Mouse (Mus musculus) heart, embryonic 16.5 days (tissue): Measurements from ENCODE around the gene Svs2. TPM values are rescaled to one million over a fixed set of nuclear protein-coding genes. Genes with fewer than 3 reads are reported as not detected.
"Not testable (repeated sequence)": the region's sequence is repeated elsewhere in the genome, so short reads cannot be mapped to it uniquely, and the experiment has no call there.

Experiments
- ATAC-seq: fragments of 200-750 bp; cut with Nextera tagmentation; replicated peaks from 2 replicates; pipeline ENCODE4 v1.8.0; 2017; ENCODE audit warnings: moderate number of reproducible peaks; ENCODE audit not compliant: insufficient read depth, low FRiP score; ENCODE audit errors: extremely low read depth
- H3K27ac ChIP-seq: fragments of 300-500 bp; sonication (generic); 2 replicates; pipeline ENCODE4 v1.5.1; 2014; ENCODE audit warnings: mild to moderate bottlenecking, low read length, control low read depth, moderate library complexity
- H3K27me3 ChIP-seq: fragments of 300-500 bp; sonication (generic); 2 replicates; pipeline ENCODE4 v1.6.1; 2014; ENCODE audit warnings: low read length, mixed read lengths; ENCODE audit not compliant: control insufficient read depth, insufficient read depth
- H3K36me3 ChIP-seq: fragments of 300-500 bp; sonication (generic); 2 replicates; pipeline ENCODE4 v1.6.1; 2014; ENCODE audit not compliant: control insufficient read depth, insufficient read depth
- H3K4me1 ChIP-seq: fragments of 300-500 bp; sonication (generic); 2 replicates; pipeline ENCODE4 v1.6.1; 2014; ENCODE audit warnings: low read length, mixed read lengths; ENCODE audit not compliant: control insufficient read depth, insufficient read depth
- H3K4me2 ChIP-seq: fragments of 300-500 bp; sonication (generic); 2 replicates; pipeline ENCODE4 v1.6.1; 2014; ENCODE audit warnings: low read depth, mild to moderate bottlenecking, control low read depth, low read length
- H3K4me3 ChIP-seq: fragments of 300-500 bp; sonication (generic); 2 replicates; pipeline ENCODE4 v1.5.1; 2014; ENCODE audit warnings: mild to moderate bottlenecking, control low read depth, low read length
- H3K9ac ChIP-seq: fragments of 300-500 bp; sonication (generic); 2 replicates; pipeline ENCODE4 v1.6.1; 2014; ENCODE audit warnings: low read length, control low read depth
- H3K9me3 ChIP-seq: fragments of 300-500 bp; sonication (generic); replicated peaks from 2 replicates; pipeline ENCODE4 v1.6.1; 2016; ENCODE audit warnings: low read length; ENCODE audit not compliant: control insufficient read depth
- WGBS: fragments of 180-500 bp; shearing (Covaris S2); extraction: QIAGEN DNeasy Blood & Tissue Kit; methylation state at CpG from one replicate; pipeline ENCODE4 v1.1.7; 2014; 5-methylcytosine and 5-hydroxymethylcytosine counted together
- polyA plus RNA-seq: library from polyadenylated mRNA; unstranded; fragments of >200 nt; fragmentation: Nextera tagmentation; extraction: Ambion mirVana; gene quantifications from 2 replicates; pipeline ENCODE4 v1.2.1, GENCODE M21; 2015

Svs2 gene
- polyA plus RNA-seq, result not detected in 2 replicates

GRCm38 (mm10) chr2:164238366-164238765, at the start of gene Svs2:
TSS of gene Svs2 (minus strand) at chr2:164238466.
- Histone ChIP-seq H3K9ac (no peak within 1 kb of the TSS), H3K9me3 (no peaks in the 10 kb centered on the region), H3K4me3 (no peak within 1 kb of the TSS), H3K27me3 (no peaks in the 10 kb centered on the region), H3K36me3 (no peaks in the 10 kb centered on the region), H3K27ac (no peak within 1 kb of the TSS), H3K4me2 (no peak within 1 kb of the TSS), H3K4me1 (peaks cover 12% of the 10 kb centered on the region)
- ATAC-seq, result no peak
- 76% methylated on average over 3 of the region's 3 CpGs for WGBS

DNA sequence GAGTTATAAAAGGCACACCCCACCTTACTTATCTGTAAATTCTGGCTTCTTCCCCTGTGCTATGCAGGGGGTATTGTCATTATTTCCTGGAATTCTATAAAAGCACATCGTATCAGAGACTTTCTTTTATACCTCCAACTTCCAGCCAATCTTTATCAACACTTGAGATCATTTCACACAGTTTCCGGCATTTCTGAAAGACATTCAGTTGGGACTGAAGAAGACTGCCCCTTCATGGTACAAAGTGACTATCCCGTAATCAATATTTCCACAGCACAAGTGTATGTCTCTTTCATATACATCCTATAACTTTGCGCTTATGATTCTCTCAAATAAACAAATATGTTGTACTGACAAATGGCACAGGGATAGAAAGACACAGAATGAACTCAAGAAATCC, 40.1 kb upstream of the Svs2 start, which contains the start of gene Svs4:
Svs4 (minus strand) TSS at position 101 of the 400 bp plus-strand sequence.
- Histone ChIP-seq H3K27ac (no peak within 1 kb of the TSS), H3K36me3 (no peaks in the 10 kb centered on the region), H3K9ac (no peak within 1 kb of the TSS), H3K27me3 (no peaks in the 10 kb centered on the region), H3K4me2 (no peak within 1 kb of the TSS), H3K4me1 (no peaks in the 10 kb centered on the region), H3K9me3 (no peaks in the 10 kb centered on the region), H3K4me3 (no peak within 1 kb of the TSS)
- no peak for ATAC-seq
- 79% methylated on average over 4 of the region's 4 CpGs for WGBS

- not testable (repeated sequence) for H3K4me3 ChIP-seq, H3K27ac ChIP-seq, H3K36me3 ChIP-seq, H3K4me1 ChIP-seq, ATAC-seq, H3K4me2 ChIP-seq, H3K27me3 ChIP-seq, H3K9me3 ChIP-seq, H3K9ac ChIP-seq
- 72% methylated on average over 1 of the region's 1 CpGs for WGBS
Measured at GRCm38 (mm10) chr2:164256540-164256939, 18.3 kb upstream of the Svs2 start, which contains the start of gene Svs3b. TSS of gene Svs3b (minus strand) at chr2:164256640.

- H3K4me3 ChIP-seq, result no peak overlapping the region
- no peak overlapping the region for H3K4me2 ChIP-seq
- no peaks in the 10 kb centered on the region for H3K9me3 ChIP-seq
- H3K4me1 ChIP-seq, result no peaks in the 10 kb centered on the region
- no peaks in the 10 kb centered on the region for H3K27me3 ChIP-seq
- H3K9ac ChIP-seq, result no peak overlapping the region
- no peak overlapping the region for H3K27ac ChIP-seq
- 76% methylated on average over 8 of the region's 8 CpGs for WGBS
- H3K36me3 ChIP-seq, result no peaks in the 10 kb centered on the region
- no peak for ATAC-seq
Measured at GRCm38 (mm10) chr2:164232671-164233070, 5.6 kb downstream of the Svs2 start.

DNA sequence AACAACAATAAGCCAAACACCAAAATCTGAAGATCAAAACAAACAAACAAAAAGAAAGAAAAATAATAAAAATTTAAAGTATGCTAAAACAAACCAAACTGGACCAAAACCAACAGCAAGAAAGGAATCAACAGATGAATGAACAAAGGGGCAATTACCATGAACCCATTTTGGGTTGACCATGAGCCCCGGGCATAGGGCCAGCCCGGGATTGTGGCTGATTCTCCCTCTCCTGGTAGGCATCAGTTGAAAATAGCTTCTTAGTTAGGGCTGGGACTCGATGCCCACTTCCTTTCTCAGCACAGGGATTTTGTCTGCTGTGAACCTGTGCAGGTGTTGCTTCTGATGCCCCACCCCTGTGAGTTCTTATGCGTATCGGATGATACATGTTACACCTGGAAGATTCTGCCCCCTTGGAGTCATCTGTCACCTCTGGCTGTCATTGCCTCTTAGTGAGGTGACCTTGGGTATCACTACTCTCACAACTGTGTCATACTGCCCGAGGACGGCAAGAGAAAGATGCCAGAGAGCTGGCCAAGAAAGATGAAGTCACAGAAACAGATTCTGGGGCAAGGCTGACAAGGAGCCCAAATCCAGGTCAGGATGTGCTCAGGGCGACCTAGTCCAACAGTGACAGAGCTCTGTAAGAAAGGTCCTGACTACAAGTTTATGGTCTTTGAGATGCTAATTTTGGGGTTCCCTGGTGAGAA, 9.8 kb downstream of the Svs2 start:
- no peak overlapping the region for H3K4me3 ChIP-seq
- H3K27ac ChIP-seq, result no peak overlapping the region
- no peak overlapping the region for H3K4me2 ChIP-seq
- no peaks in the 10 kb centered on the region for H3K36me3 ChIP-seq
- no peaks in the 10 kb centered on the region for H3K27me3 ChIP-seq
- H3K9me3 ChIP-seq, result 0 out of 2 replicates have a peak, but pooled peaks cover 2% of the 10 kb centered on the region
- H3K4me1 ChIP-seq, result no peaks in the 10 kb centered on the region
- WGBS, result 79% methylated on average over 8 of the region's 8 CpGs
- ATAC-seq, result no peak
- H3K9ac ChIP-seq, result no peak overlapping the region

- H3K4me1 ChIP-seq, result no peaks in the 10 kb centered on the region
- no peak within 1 kb of the TSS for H3K4me3 ChIP-seq
- H3K9ac ChIP-seq, result no peak within 1 kb of the TSS
- H3K36me3 ChIP-seq, result no peaks in the 10 kb centered on the region
- WGBS, result 75% methylated on average over 11 of the region's 11 CpGs
- no peak within 1 kb of the TSS for H3K4me2 ChIP-seq
- no peak within 1 kb of the TSS for H3K27ac ChIP-seq
- H3K9me3 ChIP-seq, result 0 out of 2 replicates have a peak, but pooled peaks cover 2% of the 10 kb centered on the region
- no peak for ATAC-seq
- no peaks in the 10 kb centered on the region for H3K27me3 ChIP-seq
Measured at GRCm38 (mm10) chr2:164221522-164221921, 16.7 kb downstream of the Svs2 start, which contains the start of gene Wfdc15b. TSS of gene Wfdc15b (minus strand) at chr2:164221660.

DNA sequence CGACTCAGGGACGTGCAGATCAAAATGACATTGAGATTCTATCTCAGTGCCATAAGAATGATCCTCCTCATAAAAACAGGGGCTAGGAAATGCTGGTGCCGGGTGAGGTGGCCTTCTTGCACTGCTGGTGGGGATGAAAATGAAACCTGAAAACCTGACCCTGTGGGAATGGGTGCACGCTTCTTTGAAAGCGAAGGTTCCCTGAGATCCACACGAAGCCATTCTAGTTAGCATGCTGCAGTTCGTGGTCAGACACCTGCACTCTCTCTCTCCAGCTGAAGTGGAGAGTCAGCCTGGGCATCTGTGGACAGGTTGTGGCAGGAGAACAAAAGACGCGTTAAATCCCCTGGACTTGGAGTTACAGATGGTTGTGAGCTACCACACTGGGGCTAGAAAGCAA, 19.0 kb downstream of the Svs2 start:
- Histone ChIP-seq H3K9me3 (no peaks in the 10 kb centered on the region), H3K4me1 (no peaks in the 10 kb centered on the region), H3K27ac (no peak overlapping the region), H3K36me3 (no peaks in the 10 kb centered on the region), H3K9ac (no peak overlapping the region), H3K4me3 (no peak overlapping the region), H3K27me3 (no peaks in the 10 kb centered on the region), H3K4me2 (no peak overlapping the region)
- WGBS, result 72% methylated on average over 9 of the region's 9 CpGs
- no peak for ATAC-seq

DNA sequence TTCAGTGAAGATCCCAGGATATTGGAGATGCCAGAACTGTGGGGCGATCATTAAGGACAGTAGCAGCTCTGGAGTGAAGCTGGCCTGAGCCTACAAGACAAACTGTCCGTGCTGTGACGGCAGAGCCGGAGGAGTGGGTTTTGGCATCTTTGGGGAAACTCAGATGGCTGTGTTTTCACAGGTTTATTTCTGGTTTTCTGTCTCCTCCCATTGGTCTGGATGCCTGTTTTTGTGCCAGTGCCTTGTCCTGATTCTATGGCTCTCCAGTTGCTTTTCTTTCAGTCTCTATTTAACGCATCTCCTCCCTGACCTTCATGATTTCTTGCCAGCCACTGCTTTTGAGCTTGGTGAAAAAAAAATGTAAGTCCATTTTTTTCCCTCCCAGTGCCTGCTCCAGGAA, 25.6 kb downstream of the Svs2 start:
- Histone ChIP-seq H3K4me2 (no peak overlapping the region), H3K9me3 (no peaks in the 10 kb centered on the region), H3K27me3 (no peaks in the 10 kb centered on the region), H3K36me3 (no peaks in the 10 kb centered on the region), H3K4me3 (no peak overlapping the region), H3K4me1 (no peaks in the 10 kb centered on the region), H3K9ac (no peak overlapping the region), H3K27ac (no peak overlapping the region)
- WGBS, result 74% methylated on average over 5 of the region's 5 CpGs
- no peak for ATAC-seq

DNA sequence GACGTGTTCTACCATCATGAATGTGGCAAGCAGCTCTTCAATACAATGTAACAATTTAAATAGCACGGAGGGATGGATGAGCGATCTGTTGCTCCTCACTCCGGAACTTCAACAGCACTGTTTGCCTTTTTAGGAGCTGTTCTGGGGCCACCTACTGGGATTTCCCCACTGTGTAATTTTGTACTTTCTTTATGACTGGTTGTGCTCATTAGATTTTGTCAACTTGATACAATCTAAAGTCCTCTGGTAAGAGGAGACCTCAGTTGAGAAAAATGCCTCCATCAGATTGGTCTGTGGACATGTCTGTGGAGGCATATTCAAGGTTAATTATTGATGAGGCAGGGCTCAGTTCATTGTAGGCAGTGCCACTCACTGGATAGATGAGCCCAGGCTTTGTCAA, 27.4 kb downstream of the Svs2 start:
- H3K4me2 ChIP-seq, result no peak overlapping the region
- WGBS, result 87% methylated on average over 4 of the region's 4 CpGs
- H3K4me3 ChIP-seq, result no peak overlapping the region
- H3K27me3 ChIP-seq, result no peaks in the 10 kb centered on the region; the same call in 1 of the 2 replicates
- H3K9ac ChIP-seq, result no peak overlapping the region
- ATAC-seq, result no peak
- H3K27ac ChIP-seq, result no peak overlapping the region
- no peaks in the 10 kb centered on the region for H3K4me1 ChIP-seq
- H3K36me3 ChIP-seq, result no peaks in the 10 kb centered on the region
- no peaks in the 10 kb centered on the region for H3K9me3 ChIP-seq
